Mouse (Mus musculus) naive thymus-derived CD4-positive, alpha-beta T cell, adult 5 months (primary cell): ENCODE results near the gene Lamc2. TPM values are rescaled to one million over a fixed set of nuclear protein-coding genes. Genes with fewer than 3 reads are reported as not detected.

ENCODE experiments used
- polyA plus RNA-seq: library from polyadenylated mRNA; unstranded; fragments of 100-300 nt; shearing (Covaris generic); gene quantifications from one replicate; pipeline ENCODE4 v1.2.1, GENCODE M21; 2017

Lamc2 gene
- polyA plus RNA-seq: not detected

DNA sequence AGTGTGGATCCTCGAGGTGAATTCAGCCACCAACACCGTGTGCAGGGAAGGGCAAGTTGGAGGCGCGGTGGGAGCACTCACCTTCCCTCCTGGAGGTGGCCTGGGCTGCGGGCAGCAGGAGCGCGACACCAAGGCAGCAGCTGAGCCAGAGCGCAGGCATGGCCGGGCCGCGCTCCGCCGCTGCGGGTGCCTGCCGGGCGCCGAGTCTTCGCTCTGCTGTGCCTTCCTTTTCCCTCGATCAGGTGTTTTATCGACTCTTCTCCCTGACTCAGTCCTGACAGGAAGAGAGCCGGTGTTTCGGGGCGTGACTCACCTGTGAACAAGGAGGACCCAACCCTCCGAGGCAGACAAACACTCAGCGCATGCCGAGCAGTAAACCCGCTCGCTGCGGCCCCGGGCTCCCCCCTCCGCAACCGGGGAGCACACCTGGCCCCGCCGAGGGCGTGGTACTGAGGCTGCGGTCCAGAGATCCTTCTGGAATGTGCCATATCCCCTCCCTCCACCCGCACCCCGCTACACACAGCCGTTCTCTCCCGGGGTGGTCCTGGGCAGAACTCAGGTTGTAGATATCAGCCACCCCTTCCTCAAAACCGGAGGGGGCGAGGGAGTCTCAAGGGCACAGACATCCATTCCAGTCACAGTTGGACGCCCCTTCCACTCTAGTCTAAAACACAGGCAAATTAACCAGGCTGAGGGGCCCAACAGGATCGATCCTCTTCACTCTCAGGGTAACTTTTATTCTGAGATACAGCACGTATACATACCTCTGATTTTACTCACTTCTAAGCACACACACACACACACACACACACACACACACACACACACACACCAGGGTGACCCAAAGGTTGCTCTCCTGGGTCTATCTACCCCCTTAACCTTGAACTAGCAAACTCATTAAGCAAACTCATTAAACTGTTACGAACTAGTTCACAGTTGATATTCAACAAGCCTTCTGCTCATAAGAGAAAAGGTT, at the start of gene Lamc2:
Gene Lamc2, minus strand, starts transcription at position 620 of the 976 bp plus-strand sequence.

Other genes starting within 250 kb of the Lamc2 start
- gene Nmnat2, start 231.5 kb downstream of the Lamc2 start, polyA plus RNA-seq: 0.73 TPM
- gene Lamc1, start 146.3 kb upstream of the Lamc2 start, polyA plus RNA-seq: 0.61 TPM
- gene Shcbp1l, start 238.7 kb upstream of the Lamc2 start, polyA plus RNA-seq: 0.34 TPM